Mouse (Mus musculus) T-helper 17 cell (primary cell): ENCODE data around the gene Rgs6.

Source experiments
- in situ Hi-C, 2 experiments: fragments of 300-600 bp; cut with MboI, MseI; formaldehyde crosslinking; loops; 1 replicate in 1 of 2; 2 replicates in 1 of 2; pipeline ENCODE4 v1.15.1; 2025; ENCODE audit warnings: high pct_unique_total_duplicates in 2 of 2

Gene Rgs6

DNA sequence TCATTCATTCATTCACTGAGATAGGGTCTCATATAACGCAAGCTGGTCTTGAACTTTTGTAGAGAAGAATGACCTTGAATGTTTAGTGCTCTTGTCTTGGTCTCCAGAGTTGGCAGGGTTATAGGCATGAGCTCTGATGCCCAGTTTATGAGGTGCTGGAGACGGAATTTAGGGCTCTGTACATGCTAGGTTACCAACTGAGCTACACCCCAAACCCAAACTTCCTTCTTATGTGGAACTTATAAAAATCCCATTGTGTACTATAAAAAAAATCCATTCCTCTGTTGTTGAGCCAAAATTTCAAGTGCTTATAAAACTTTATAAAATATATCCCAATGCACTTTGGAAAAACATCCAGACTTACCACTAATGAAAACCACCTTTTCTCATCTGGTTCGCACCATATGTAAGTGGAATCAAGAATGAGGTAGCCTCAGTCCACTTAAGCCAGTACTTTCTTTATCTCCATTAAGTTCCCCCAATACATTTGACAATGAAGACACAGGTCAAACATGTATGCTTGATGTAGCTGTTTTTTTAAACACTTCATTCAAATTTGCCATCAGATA lies 260.3 kb downstream of the Rgs6 start:
- in situ Hi-C loops: no loop called here

- in situ Hi-C loops: no loop called here
Observed at GRCm38 (mm10) chr12:82854902-82855301, 266.8 kb downstream of the Rgs6 start.

DNA sequence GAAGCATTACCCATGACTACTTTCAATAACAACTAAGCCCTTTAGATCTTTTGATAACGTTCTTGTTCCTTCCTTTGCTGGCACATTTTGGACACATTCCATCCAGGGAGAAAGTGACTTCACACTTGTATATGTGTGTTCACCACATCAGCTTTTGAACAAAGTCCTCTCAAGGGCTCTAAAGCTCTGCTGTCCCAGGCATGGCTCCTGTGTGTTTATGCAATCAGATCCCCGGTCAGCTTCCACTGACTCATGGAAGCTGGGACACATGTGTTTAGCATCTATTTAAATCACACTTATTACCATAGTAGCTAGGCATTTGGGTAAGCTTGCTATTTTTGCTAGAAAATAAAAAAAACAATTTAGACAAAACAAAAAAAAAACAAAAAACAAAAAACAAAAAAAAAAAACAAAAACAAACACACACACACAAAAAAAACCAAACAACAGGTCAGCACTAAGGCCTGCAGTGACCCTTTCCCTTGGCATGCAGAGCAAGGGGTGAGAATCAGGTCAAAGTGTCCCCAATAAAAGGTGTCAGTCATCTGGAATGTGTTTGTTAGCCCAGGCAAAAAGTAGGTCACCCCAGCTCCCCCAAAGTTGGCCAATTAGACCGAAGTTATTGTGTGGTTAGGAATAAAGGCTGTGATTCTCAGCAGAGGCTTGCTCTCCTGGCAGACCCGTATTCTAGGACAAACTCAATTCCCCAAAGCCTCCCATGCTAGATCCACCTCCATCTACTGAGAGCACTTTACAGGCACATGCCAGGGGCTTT lies 267.4 kb downstream of the Rgs6 start:
- in situ Hi-C loops: no loop called here

DNA sequence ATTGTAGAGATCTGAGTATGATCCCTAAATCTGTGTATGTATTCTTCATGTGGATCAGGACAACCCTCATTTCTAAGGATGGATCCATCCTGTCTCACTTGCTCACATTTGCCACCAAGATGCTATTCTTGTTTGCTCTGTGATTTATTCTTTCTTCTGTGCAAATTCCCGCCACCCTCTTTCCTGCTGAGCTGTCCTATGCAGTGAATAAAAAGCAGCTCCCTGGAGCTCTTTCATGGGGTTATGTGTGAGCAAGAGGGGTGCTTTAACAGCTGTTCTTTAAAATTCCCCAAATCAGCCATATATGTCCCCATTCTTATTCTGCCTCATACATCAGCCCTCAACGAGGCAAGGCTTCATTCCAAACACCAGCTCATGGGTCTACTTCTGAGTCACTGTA lies 277.6 kb downstream of the Rgs6 start:
- in situ Hi-C loops: no loop called here

DNA sequence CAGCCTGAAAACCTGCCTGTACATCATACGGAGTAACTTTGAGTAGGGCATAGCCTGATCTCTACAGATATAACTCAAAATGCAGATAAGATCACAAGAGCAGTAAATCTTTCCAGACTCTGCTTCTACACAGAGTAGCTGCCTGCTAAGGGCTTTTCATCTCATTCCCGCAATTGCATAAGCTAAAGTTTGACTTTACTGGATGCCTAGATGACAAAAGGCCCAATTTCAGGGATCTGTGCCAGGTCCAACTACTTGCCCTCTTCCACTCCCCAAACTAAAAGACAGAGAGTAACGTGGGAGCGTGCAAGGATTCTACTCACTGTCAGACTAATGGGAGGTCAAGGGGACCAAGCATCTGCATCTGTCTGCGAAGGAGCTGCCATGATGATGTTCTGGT lies 292.6 kb downstream of the Rgs6 start:
- in situ Hi-C loops: no loop called here

DNA sequence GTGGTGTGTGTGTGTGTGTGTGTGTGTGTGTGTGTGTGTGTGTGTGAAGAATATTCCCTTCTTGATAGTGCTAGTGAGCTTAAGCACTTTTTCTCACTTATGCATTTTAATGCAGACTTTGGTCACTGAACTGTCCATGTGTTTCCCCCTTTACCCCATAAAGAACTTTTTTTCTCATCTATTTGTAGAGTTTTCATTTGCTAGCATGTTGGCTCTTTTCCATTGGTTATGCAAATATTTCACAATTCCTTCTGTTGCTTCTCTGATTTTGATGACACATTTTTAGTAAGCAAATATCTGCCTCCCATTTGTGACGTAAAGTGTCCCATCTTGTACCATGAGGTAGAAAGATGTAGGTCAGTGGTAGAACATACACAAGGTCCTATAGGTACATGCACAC lies 295.0 kb downstream of the Rgs6 start:
- in situ Hi-C loops: no loop called here

DNA sequence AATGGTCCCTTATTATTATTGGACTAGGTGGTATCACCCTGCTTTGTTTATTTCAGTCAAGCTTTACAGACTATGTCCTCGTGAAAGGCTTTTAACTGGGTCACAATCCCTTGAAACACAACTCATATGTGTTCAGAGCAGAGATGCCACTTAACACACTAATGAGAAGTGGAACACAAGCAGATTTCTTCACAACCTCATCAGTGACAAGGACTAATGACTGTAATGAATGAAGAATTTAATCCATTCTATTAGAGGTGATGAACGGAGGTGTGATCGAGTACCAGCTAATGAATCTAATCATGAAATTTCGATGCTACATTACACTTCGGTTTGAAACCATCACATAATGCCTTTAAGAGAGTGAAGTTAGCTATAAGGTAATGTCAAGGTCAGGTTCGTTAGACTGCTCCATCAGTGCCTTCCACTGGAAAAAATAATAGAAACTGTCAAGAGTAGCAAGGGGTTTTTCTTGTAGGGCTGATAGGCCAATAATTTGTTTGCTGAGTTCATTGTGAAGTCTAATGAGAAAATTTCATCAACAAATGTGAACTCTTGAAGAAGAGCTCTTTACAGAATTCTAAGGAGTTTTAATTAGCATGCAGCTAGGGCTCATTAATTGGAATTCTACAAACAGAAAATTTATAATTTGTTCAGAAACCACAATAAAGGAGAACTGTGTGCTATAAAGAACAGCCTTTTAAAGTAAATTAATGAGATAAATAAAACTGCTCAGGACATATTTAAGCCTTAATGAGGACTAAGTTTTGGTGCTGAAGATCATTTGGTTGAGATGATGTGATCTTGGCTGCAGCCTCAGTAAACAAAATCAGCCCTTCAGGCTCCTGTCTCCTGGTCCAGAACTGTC lies 307.1 kb downstream of the Rgs6 start:
- in situ Hi-C loops: no loop called here

DNA sequence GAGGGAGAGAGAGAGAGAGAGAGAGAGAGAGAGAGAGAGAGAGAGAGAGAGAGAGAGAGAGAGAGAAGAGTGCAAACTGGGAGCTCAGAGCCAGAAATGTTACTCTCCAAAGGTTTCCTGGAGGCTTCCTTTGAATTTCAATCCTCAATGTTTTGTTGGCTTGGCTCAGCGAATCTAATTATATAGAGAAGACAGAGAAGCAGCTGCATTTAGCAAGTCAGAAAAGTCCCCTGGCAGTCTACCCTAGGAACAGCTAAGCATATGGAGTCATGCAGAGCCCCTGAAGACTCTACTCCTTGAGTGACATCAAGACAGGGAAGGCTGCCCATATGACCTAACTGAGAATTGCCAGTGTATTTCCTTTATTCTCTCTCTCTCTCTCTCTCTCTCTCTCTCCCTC lies 317.7 kb downstream of the Rgs6 start:
- in situ Hi-C loops: no loop called here

GRCm38 (mm10) chr12:82910846-82911245 lies 322.8 kb downstream of the Rgs6 start:
- in situ Hi-C loops: no loop called here

- in situ Hi-C loops: no loop called here
Observed at GRCm38 (mm10) chr12:82914127-82914526, 326.0 kb downstream of the Rgs6 start.

GRCm38 (mm10) chr12:82920146-82920545 lies 332.1 kb downstream of the Rgs6 start:
- in situ Hi-C loops: no loop called here

- in situ Hi-C loops: no loop called here
Observed at GRCm38 (mm10) chr12:82921287-82922015, 333.4 kb downstream of the Rgs6 start.

- in situ Hi-C loops: no loop called here
Observed at GRCm38 (mm10) chr12:82922856-82923506, 334.9 kb downstream of the Rgs6 start.

GRCm38 (mm10) chr12:82932706-82933461 lies 344.8 kb downstream of the Rgs6 start:
- in situ Hi-C loops: no loop called here

DNA sequence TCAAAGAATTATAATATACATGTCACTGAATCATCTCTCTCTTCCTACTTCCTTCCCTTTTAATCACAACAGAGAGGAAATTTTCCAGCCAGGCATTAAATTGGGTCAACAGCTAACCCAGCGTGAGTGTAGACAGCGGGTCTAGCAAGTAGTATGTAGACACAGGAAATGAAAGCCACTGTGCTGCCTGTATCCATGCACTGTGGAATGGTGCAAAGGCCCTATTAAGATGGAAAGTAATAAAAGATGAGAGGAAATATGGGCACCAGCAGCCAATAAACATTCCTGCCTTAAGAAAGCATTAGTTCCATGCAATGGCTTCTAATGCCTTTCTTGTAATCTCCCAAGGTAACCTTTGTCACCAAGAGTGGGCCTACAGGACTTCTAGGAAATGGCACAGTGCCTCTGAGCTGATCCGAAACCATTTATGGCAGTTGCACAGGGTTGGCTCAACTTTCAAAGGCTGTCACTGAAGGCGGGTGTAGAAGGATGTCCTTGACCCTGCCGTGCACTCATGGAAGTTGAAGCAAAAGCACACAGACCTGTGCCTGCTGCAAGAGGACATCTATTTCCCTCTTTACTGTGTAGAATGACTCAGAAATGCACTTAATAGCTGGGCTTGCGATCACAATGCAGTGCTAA lies 347.1 kb downstream of the Rgs6 start:
- in situ Hi-C loops: no loop called here

GRCm38 (mm10) chr12:82935767-82936166 lies 347.7 kb downstream of the Rgs6 start:
- in situ Hi-C loops: no loop called here

DNA sequence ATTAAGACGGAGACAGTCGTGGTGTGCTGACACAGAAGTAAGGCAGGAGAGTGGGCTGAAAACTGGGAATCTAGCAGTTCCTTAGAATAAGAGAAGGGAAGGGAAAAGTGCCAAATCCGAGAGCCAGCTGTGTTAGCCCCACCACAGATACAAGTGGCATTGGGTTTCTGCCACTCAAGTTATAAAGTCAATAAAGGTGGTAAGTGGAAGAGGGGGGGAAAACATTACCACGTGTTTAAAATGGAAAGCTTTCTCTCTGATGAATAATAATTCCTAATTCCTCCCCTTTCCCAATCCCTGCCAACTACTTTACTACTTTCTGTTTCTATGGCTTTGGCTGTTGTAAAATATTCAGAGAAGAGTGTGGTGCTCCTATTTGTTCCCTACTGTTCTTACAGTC lies 352.4 kb downstream of the Rgs6 start:
- in situ Hi-C loops: loop anchor here in 1 of 2 experiments (10.0 kb wide), 1 partner anchor 356 kb away; the partner anchor contains the start of gene Rgs6

- in situ Hi-C loops: loop anchor here in 1 of 2 experiments (10.0 kb wide), 1 partner anchor 362 kb away; the partner anchor contains the start of gene Rgs6
Observed at GRCm38 (mm10) chr12:82946507-82946906, 358.4 kb downstream of the Rgs6 start.

- in situ Hi-C loops: no loop called here
Observed at GRCm38 (mm10) chr12:82961111-82961510, 373.0 kb downstream of the Rgs6 start.

- in situ Hi-C loops: no loop called here
Observed at GRCm38 (mm10) chr12:82961852-82962251, 373.8 kb downstream of the Rgs6 start.
